ENCODE assay signal across 28 mouse cellular contexts in the genomic region with DNA sequence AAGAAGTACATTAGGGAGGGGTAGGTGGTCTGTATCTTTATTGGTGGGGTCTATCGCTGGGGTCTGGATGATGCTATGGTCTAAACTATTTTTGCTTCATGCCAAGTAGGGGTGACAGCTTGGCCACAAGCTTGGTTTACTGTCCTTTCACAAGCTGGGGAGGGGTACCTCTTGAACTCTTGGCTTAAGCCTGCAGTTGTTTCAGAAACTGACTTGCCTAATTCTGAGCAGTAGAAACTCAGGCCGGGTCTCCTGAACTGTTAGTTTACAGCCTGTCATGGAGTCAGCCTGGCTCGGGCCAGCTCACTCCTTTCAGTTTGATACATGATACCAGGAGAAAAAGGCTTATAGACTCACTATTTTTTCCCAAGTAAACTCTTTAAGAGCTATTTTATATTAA.
"Had no signal": no experiment of that assay in that cellular context is flagged by ENCODE, and none has a peak within 500 bp of the region (broad histone marks: within the 10 kb centered on the region; RNA-seq: fewer than 3 reads in every experiment).

No protein-coding gene starts in this region.

- H3K9ac ChIP-seq: embryonic facial prominence, embryonic 12.5 days; embryonic facial prominence, embryonic 13.5 days; embryonic facial prominence, embryonic 15.5 days; forebrain, embryonic 12.5 days; forebrain, embryonic 13.5 days; forebrain, embryonic 15.5 days; forebrain, postnatal 0 days had no signal

- H3K27me3 ChIP-seq: embryonic facial prominence, embryonic 12.5 days; embryonic facial prominence, embryonic 13.5 days; embryonic facial prominence, embryonic 15.5 days; forebrain, embryonic 12.5 days; forebrain, embryonic 13.5 days; forebrain, embryonic 15.5 days had no signal

- H3K27ac ChIP-seq: embryonic facial prominence, embryonic 10.5 days; embryonic facial prominence, embryonic 12.5 days; embryonic facial prominence, embryonic 13.5 days; embryonic facial prominence, embryonic 15.5 days; forebrain, embryonic 10.5 days; forebrain, embryonic 12.5 days; forebrain, embryonic 13.5 days; forebrain, embryonic 15.5 days; gastrocnemius, adult 2 months; heart, adult 2 months had no signal

- H3K9me3 ChIP-seq: embryonic facial prominence, embryonic 10.5 days; embryonic facial prominence, embryonic 12.5 days; embryonic facial prominence, embryonic 13.5 days; embryonic facial prominence, embryonic 15.5 days; forebrain, embryonic 10.5 days; forebrain, embryonic 12.5 days; forebrain, embryonic 13.5 days; forebrain, embryonic 15.5 days had no signal

- H3K4me3 ChIP-seq: embryonic facial prominence, embryonic 10.5 days; embryonic facial prominence, embryonic 12.5 days; embryonic facial prominence, embryonic 13.5 days; embryonic facial prominence, embryonic 15.5 days; erythroblast, embryonic 14.5 days; forebrain, embryonic 10.5 days; forebrain, embryonic 12.5 days; forebrain, embryonic 13.5 days; forebrain, embryonic 15.5 days; gastrocnemius, adult 2 months; heart, adult 2 months had no signal

- H3K4me1 ChIP-seq: embryonic facial prominence, embryonic 10.5 days; embryonic facial prominence, embryonic 12.5 days; embryonic facial prominence, embryonic 13.5 days; embryonic facial prominence, embryonic 15.5 days; forebrain, embryonic 10.5 days; forebrain, embryonic 12.5 days; forebrain, embryonic 15.5 days had no signal

- H3K4me2 ChIP-seq: embryonic facial prominence, embryonic 12.5 days; embryonic facial prominence, embryonic 13.5 days; embryonic facial prominence, embryonic 15.5 days; forebrain, embryonic 12.5 days; forebrain, embryonic 13.5 days; forebrain, embryonic 15.5 days had no signal

- ATAC-seq: forebrain, embryonic 13.5 days; forebrain, embryonic 14.5 days; forebrain, embryonic 15.5 days; forebrain, embryonic 16.5 days; forebrain, postnatal 0 days had no signal

- DNase-seq: cerebellum, adult 2 months; cerebellum, adult 8-10 months; cerebellum, adult 9-10 months; cerebellum, adult 9-11 months; cerebellum, postnatal 10 days; cerebellum, postnatal 14 days; cerebellum, postnatal 25 days; cerebellum, postnatal 36 days; embryo, embryonic 11 days; forebrain, postnatal 0 days; gastrocnemius, adult 2 months; gastrocnemius, postnatal 10 days; gastrocnemius, postnatal 14 days; gastrocnemius, postnatal 25 days; gastrocnemius, postnatal 36 days; heart, adult 18-20 months; heart, adult 2 months had no signal

- H3K36me3 ChIP-seq: embryonic facial prominence, embryonic 10.5 days; embryonic facial prominence, embryonic 12.5 days; embryonic facial prominence, embryonic 13.5 days; embryonic facial prominence, embryonic 15.5 days; forebrain, embryonic 10.5 days; forebrain, embryonic 12.5 days; forebrain, embryonic 15.5 days had no signal
